Mouse (Mus musculus): ENCODE results near the gene Zfp286. TPM values are rescaled to one million over a fixed set of nuclear protein-coding genes. Genes with fewer than 3 reads are reported as not detected.

Gene Zfp286
- under 1 TPM in 1 of 2 experiments, not detected in 1; 0.97 TPM for total RNA-seq (2023)

GRCm38 (mm10) chr11:62788935-62789616 is at the start of gene Zfp286:
Gene Zfp286, minus strand, starts transcription at chr11:62789462.

GRCm38 (mm10) chr11:62820059-62820541 is 30.8 kb upstream of the Zfp286 start, which contains the start of gene Trim16:
Gene Trim16, plus strand, starts transcription at chr11:62820231.

GRCm38 (mm10) chr11:62752780-62753179 is 36.5 kb downstream of the Zfp286 start, which contains the start of gene Gm10428:
Gene Gm10428, plus strand, starts transcription at chr11:62753100.

GRCm38 (mm10) chr11:62731311-62732021 is 57.8 kb downstream of the Zfp286 start, which contains the start of gene Zfp287:
Gene Zfp287, minus strand, starts transcription at chr11:62731905.

Other genes starting within 250 kb of the Zfp286 start
- 1,000 to 10,000 TPM; 1,421 to 1,551 TPM for gene Ubb, start 238.3 kb downstream of the Zfp286 start, total RNA-seq (2023)
- 10 to 100 TPM; 48.4 to 52.5 TPM for gene Trpv2, start 215.0 kb downstream of the Zfp286 start, total RNA-seq (2023)
- gene Lrrc75a, start 140.9 kb downstream of the Zfp286 start, total RNA-seq (2023), result 1 to 10 TPM; 2.9 to 3.1 TPM
- gene Mmgt2, start 140.8 kb downstream of the Zfp286 start, total RNA-seq (2023), result 1 to 10 TPM; 7.2 to 9.7 TPM
- under 1 TPM in 1 of 2 experiments, not detected in 1; 0.37 TPM for gene Zfp287, start 57.6 kb downstream of the Zfp286 start, total RNA-seq (2023)
- not detected for gene Gm10428, start 36.4 kb downstream of the Zfp286 start, total RNA-seq (2023)
- 10 to 100 TPM; 14.4 to 16.5 TPM for gene Trim16, start 30.8 kb upstream of the Zfp286 start, total RNA-seq (2023)
- gene Fbxw10, start 57.6 kb upstream of the Zfp286 start, total RNA-seq (2023), result 1 to 10 TPM; 1.0 to 2.3 TPM
- gene Tvp23b, start 90.0 kb upstream of the Zfp286 start, total RNA-seq (2023), result 1 to 10 TPM; 9.2 to 9.9 TPM
- gene Cdrt4, start 161.7 kb upstream of the Zfp286 start, total RNA-seq (2023), result not detected